Mouse (Mus musculus) thymus, adult 2 months (tissue): Measurements from ENCODE around the gene Ctcf.

Experiments used
- CTCF ChIP-seq: fragments of 200-500 bp; IDR thresholded peaks from 2 replicates; pipeline ENCODE4 v1.5.1; 2012; ENCODE audit warnings: mild to moderate bottlenecking, control low read depth, low read length, moderate library complexity, borderline replicate concordance; ENCODE audit not compliant: control insufficient read depth, poor library complexity, insufficient read depth; ENCODE audit errors: extremely low read depth
- POLR2A ChIP-seq: fragments of 200-500 bp; IDR thresholded peaks from 2 replicates; pipeline ENCODE4 v1.6.1; 2012; ENCODE audit warnings: mild to moderate bottlenecking, low read length, control low read depth, moderate library complexity; ENCODE audit not compliant: control insufficient read depth, poor library complexity, insufficient read depth; ENCODE audit errors: extremely low read depth

DNA sequence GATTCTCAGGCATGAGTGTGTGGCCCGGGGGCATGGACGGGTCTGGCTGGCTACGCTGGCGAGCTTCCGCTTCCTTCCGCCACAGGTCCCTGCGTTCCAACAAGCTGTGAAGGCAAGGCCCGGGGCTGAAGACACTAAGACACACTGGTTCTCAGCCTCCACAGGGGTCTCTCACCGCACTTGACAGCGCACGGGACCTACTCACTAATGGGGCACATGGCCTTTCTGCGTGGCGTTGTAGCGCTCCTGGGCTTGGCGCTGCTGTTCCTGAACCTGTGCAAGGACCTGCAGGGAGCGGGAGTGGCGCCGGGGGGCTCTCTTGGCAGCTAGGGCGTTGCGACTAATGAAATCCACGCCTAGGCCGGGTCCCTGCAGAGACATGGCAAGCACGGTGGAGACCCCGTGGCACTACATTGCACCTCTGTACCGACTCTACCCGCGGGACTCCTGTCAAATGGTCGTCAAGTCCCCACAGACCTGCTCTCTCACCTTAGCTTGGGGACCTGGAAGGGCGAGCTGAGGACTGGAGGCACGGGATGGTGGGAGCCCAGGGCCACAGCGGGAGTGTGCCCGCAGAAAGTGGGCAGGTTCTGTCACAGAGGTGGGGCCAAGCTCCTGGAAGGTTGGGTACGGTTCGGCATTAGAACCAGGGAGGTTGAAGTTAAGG is 67.9 kb downstream of the Ctcf start:
- TF ChIP-seq POLR2A (no peak), CTCF (no peak)
